Mouse (Mus musculus): ENCODE measurements around the gene Lcp1. TPM values are rescaled to one million over a fixed set of nuclear protein-coding genes. Genes with fewer than 3 reads are reported as not detected.

Gene Lcp1
- total RNA-seq, 2 experiments from 2014 or later, result 316 to 461 TPM

DNA sequence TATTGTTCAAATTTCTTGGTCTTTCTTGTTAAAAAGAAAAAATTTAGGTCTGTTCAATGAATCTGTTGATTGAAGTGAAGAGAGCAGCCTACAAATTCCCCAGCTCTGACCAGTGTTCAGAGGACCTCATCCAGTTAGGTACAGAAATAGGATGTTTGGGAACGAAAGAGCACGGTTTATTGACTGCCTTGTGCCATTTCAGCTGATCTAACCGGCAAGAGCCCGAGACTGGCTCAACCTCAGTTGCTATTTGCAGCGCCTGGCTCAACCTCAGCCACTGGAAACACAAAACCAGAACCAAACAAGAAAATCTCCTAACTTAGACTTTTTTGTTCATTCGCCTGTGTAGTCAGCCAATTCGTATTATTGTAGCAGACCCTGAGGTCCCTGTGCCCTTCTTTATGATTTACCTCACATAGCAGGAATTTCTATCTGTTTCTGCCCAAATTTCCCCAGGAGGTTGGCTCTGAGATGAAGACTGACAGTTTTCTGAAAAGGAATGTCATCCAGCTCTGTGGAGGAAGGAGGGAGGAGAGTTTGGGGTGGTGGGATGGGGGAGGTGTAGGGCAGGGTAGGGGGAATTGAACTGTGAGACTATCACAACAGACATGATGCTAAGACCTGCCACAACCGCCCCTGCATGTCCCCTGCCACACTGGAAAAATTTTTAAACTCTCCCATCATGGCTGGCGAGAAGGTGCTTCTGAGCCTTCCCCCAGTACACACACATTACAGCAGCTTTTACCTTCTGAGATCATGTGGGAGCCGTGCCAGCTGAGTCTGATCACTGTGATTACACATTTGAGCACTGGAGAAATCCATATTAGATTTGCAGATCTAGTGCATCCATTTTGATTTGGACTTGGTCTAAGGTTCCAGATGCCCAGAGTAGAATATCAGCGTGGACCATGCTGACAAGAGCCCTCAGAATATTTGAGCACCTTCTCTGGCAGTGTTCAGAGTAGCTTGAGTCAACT, 115.4 kb downstream of the Lcp1 start:
- ATAC-seq (replicated peaks; ENCODE audit: poor library complexity, severe bottlenecking), result no peak

DNA sequence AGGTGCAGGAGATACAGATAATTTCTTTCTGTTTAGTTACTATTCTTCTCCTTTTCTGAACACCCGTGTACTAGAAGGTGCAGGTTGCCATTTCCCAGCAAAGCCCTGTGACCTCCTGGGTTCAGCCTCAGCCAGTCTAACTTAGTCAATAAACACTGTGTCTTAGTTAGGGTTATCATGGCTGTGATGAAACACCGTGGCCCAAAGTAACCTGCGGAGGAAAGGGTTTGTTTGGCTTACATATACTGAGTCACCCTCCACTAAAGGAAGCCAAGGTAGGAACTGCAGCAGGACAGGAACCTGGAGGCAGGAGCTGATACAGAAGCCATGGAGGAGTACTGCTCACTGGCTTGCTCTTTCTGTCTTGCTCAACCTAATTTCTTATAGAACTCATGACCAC, 119.5 kb downstream of the Lcp1 start:
- ATAC-seq (replicated peaks; ENCODE audit: poor library complexity, severe bottlenecking), result no peak

GRCm38 (mm10) chr14:75256521-75256920, 125.6 kb downstream of the Lcp1 start:
- peak; percentile 77 for ATAC-seq (replicated peaks; ENCODE audit: poor library complexity, severe bottlenecking)

DNA sequence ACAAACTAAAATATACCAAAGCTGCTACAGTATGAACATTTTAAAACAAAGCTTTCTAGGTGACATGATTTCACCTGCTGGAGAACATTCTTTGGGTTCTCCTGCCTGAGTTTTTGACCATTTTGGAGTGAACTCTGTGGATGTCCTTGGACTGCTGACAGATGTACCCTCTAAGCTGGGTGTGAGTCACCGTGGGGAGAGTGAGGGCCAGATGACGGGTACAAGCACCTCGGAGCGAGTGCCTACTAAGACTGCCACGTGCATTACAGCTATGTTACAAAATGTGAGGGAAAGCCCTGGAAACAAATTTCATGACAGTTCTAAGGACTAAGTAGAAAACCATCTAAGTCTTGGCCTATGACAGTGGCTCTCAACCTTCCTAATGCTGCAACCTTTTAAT, 138.6 kb downstream of the Lcp1 start:
- no peak for ATAC-seq (replicated peaks; ENCODE audit: poor library complexity, severe bottlenecking)

- no peak for ATAC-seq (replicated peaks; ENCODE audit: poor library complexity, severe bottlenecking)
Measured at GRCm38 (mm10) chr14:75279716-75280115, 148.8 kb downstream of the Lcp1 start.

DNA sequence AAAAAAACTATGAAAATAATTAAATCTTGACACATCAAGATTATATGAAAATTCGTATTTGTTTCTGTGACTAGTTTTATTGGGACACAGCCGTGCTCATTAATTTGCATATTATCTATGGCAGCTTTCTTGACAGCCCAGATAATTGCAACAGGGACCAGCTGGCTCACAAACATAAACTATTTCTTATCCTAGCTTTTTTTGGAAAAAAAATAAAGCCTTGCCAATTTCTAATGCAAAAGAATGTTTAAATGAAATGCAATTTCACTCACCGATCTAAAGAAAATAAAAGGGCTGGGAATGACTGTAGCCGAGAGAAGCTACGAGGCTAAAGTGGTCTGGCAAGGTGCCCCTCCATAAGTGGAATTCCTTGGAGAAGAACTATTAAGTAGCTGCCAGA, 149.5 kb downstream of the Lcp1 start:
- no peak for ATAC-seq (replicated peaks; ENCODE audit: poor library complexity, severe bottlenecking)

Other genes starting within 250 kb of the Lcp1 start
- 11.3 and 12.1 TPM in 2 replicates for gene Lrch1, start 183.2 kb upstream of the Lcp1 start, total RNA-seq (2014; fragmentation: Nextera tagmentation)
- gene Lrch1, start 183.2 kb upstream of the Lcp1 start, total RNA-seq (2017), result 12.3 and 12.4 TPM in 2 replicates
- 3.1 and 4.6 TPM in 2 replicates for gene Rubcnl, start 115.1 kb upstream of the Lcp1 start, total RNA-seq (2014; fragmentation: Nextera tagmentation)
- gene Rubcnl, start 115.1 kb upstream of the Lcp1 start, total RNA-seq (2017), result 0.93 and 3.1 TPM in 2 replicates
- gene Lrrc63, start 220 bp upstream of the Lcp1 start, total RNA-seq (2014; fragmentation: Nextera tagmentation), result not detected in 2 replicates
- gene Lrrc63, start 220 bp upstream of the Lcp1 start, total RNA-seq (2017), result not detected in 2 replicates
- not detected in 2 replicates for gene Cpb2, start 111.2 kb downstream of the Lcp1 start, total RNA-seq (2014; fragmentation: Nextera tagmentation)
- not detected in 2 replicates for gene Cpb2, start 111.2 kb downstream of the Lcp1 start, total RNA-seq (2017)
- gene Zc3h13, start 153.3 kb downstream of the Lcp1 start, total RNA-seq (2014; fragmentation: Nextera tagmentation), result 20.1 and 26.8 TPM in 2 replicates
- gene Zc3h13, start 153.3 kb downstream of the Lcp1 start, total RNA-seq (2017), result 24.5 and 29.2 TPM in 2 replicates